Mouse (Mus musculus) CD4-positive, CD25-positive, alpha-beta regulatory T cell, adult 9 weeks (primary cell): Measurements from ENCODE around the gene Snap47. TPM values are rescaled to one million over a fixed set of nuclear protein-coding genes. Genes with fewer than 3 reads are reported as not detected.

ENCODE experiments used
- polyA plus RNA-seq: library from polyadenylated mRNA; unstranded; fragments of 100-300 nt; shearing (Covaris generic); gene quantifications from one replicate; pipeline ENCODE4 v1.2.1, GENCODE M21; 2017

Gene Snap47
- polyA plus RNA-seq, result 66.8 TPM

DNA sequence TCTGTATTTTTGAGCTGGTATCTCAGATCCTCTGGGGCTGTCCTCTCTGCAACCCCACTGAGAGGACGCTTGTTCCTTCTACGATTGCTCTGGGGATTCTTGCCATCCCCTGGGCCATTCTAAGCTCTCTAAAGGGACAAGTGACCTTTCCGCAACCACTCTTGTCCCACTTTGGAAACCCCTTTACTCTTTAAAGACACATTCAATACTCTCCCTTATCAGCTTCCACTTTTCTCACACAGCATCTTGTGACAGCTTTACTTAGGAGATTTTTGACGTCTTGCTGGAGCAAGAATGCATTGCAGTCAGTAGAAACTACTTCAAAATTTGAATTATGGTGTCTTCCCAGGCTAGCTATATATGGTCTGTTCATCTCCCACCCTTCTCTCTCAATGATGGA lies at the start of gene Snap47:
Gene Snap47 (minus strand): TSS at position 101 of the 400 bp plus-strand sequence.

DNA sequence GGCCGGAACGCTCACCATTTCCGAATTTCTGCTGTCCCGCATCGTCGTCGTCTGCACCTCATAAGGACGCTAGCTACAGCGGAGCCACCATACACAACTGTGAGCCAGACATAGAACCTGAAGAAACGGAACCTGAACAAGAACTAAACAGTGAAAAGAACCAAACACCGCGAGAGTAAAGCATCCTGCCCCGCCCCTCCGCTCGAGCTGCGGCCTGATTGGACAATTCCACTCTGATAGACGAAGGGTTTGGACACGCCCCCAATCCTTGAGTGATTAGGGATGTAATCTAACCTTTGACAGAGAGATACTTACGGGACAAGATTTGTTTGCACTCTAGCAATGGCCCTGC lies 21.3 kb upstream of the Snap47 start, which contains the start of gene Zfp867:
Gene Zfp867 (minus strand): TSS at position 149 of the 352 bp plus-strand sequence.

DNA sequence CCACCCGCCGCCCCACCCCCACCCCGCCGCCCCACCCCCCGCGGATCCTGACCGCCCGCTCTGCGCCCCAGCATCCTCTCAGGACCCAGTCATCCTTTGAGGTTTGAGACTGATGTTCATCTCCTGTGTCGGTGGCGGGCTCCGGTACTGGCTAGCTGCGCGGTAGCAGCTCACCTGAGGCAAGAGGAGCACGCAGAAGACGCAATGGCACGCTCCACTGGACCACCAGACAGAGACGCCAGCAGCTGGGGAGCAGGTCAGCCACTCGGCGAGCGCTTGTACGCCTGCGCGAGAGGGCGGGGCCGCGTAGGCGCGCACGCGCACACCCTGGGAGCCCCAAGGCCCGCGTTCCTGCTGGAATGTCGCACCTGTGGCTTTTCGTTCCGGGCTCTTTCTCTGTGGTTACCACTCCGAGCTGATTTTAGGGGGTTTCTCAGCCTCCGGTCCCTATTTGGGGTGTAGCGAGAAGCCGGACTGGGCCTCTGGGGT lies 1.2 kb downstream of the Snap47 start, which contains the start of gene Jmjd4:
Gene Jmjd4 (plus strand): TSS at position 305 of the 489 bp plus-strand sequence.

DNA sequence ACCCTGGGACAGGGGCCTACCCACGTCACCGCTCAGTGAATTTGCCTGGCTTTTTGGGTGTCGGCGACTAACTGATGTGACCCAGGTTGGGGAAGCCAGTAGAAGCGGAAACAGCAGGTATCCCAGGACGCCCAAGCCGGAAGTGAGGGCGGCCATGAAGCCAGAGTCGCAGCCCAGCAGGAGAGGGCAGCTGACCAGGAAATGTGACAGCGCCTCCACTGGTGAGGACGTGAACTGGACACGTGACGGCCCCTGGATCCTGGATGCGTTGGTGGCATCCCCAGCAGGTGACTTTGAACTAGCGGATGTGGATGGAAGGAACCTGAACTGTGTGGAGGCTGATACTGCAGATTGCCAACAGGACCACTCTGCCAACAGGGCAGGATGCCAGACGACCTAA lies 75.5 kb downstream of the Snap47 start, which contains the start of gene Prss38:
Gene Prss38 (minus strand): TSS at position 183 of the 400 bp plus-strand sequence.

Other genes with a start within 250 kb of the Snap47 start
- gene Mrpl55, start 248.7 kb downstream of the Snap47 start, polyA plus RNA-seq, result 54.4 TPM
- 25.8 TPM for gene 2310033P09Rik, start 242.9 kb downstream of the Snap47 start, polyA plus RNA-seq
- 517 TPM for gene Arf1, start 222.9 kb downstream of the Snap47 start, polyA plus RNA-seq
- gene Wnt3a, start 160.4 kb downstream of the Snap47 start, polyA plus RNA-seq, result not detected
- not detected for gene Wnt9a, start 144.3 kb downstream of the Snap47 start, polyA plus RNA-seq
- not detected for gene Prss38, start 75.5 kb downstream of the Snap47 start, polyA plus RNA-seq
- 15.0 TPM for gene Jmjd4, start 1.1 kb downstream of the Snap47 start, polyA plus RNA-seq
- 4.8 TPM for gene Zfp867, start 21.3 kb upstream of the Snap47 start, polyA plus RNA-seq
- gene Zkscan17, start 75.6 kb upstream of the Snap47 start, polyA plus RNA-seq, result 29.7 TPM
- gene Nlrp3, start 90.4 kb upstream of the Snap47 start, polyA plus RNA-seq, result not detected
- not detected for gene Olfr222, start 125.0 kb upstream of the Snap47 start, polyA plus RNA-seq
- not detected for gene Olfr223, start 142.1 kb upstream of the Snap47 start, polyA plus RNA-seq
- gene Mprip, start 210.1 kb upstream of the Snap47 start, polyA plus RNA-seq, result 9.3 TPM